Mouse (Mus musculus): Measurements from ENCODE around the gene Plrg1. TPM values are rescaled to one million over a fixed set of nuclear protein-coding genes. Genes with fewer than 3 reads are reported as not detected.

Gene Plrg1
- polyA plus RNA-seq, 1 experiment from 2014 or later: 60.3 TPM

DNA sequence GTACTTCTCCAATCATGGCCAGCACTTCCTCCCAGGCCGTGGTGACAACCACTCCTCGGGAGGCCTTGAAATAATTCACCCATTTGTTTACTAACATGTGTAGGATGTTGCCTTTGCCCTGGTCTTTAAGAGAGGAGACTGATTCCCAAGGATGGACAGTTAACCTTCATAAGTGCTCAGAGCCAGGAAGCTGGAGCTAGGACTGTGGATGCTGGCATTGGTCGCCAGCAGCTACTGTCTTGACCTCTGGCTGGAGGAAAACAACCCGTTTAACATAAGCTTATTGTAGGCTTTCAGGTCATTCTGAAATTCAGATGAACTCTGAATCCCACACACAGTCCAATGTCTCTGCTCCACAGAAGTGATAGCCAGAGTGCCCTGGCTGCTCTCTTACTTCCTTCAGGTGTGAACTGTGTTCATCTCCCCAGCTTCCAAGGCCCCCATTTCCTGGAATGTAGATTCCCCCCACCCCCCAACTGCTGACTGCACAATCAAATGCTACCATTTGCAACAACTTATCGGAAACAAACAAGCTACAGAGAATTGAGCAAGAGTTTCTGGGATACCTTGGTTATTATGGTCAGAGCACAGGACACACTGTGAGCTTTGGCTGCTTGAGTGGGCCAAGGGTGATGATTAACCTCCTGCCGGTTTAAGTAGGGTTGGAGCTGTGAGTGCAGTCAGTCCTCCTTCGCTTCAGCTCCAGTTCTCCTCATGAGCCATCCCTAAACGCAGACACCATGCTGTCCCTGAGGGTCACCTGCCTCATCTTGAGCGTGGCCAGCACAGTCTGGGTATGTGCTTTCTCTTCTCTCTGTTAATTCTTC lies 29.6 kb upstream of the Plrg1 start, which contains the start of gene Fga:
Fga (plus strand) TSS at position 602 of the 827 bp plus-strand sequence.
- peak within 1 kb of the TSS; percentile 45 for H3K4me3 ChIP-seq (replicated peaks)
- no peaks in the 10 kb centered on the region for H3K27me3 ChIP-seq
- no peaks in the 10 kb centered on the region for H3K36me3 ChIP-seq
- H3K4me2 ChIP-seq: peak within 1 kb of the TSS; percentile 23; the same call in 1 of the 2 replicates
- H3K9me3 ChIP-seq (replicated peaks): no peaks in the 10 kb centered on the region
- 0 out of 2 replicates have a peak within 1 kb of the TSS, but pooled peaks have one; percentile 34 for H3K27ac ChIP-seq
- no peaks in the 10 kb centered on the region; the same call in 1 of the 2 replicates for H3K4me1 ChIP-seq (replicated peaks)
- H3K9ac ChIP-seq: peak within 1 kb of the TSS; percentile 50
- peak; percentile 82 for ATAC-seq (ENCODE audit: low read depth)
- 56% methylated on average over 9 of the region's 9 CpGs for WGBS (ENCODE audit: insufficient replicate concordance)
- no peak for DNase-seq

DNA sequence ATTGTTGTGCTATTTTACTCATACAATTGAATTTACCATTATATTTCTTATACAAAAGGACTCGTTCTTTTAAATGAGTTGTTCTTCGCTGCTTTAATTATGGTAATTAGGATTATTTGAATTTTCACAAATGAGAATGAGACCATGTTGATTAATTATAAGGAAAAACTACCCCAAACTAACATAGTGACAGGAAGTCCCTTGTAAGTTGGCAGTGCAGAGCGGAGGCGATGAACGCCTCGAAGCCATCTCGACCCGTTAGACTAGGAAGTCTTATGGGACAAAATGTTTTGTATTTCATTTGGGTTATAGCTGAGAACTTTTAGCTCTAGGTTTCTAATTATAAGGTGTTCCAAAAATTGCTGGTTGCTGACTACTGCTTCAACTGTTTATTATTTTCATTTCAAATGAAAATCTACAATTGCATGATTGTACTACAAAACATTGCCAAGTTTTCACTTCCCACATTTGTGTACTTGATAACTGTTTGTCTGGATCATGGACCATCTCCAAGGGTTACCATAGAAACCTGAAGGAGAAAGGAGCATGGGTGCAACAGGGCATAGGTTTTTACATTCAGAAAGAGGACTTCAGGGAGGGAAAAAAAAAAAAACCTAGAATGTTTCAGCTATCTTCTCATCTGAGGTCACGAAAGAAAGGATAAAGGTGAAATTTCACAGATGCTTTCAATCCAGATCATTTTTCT lies 27.6 kb upstream of the Plrg1 start:
- 72% methylated on average over 9 of the region's 9 CpGs for WGBS (ENCODE audit: insufficient replicate concordance)
- no peak for DNase-seq
- H3K4me2 ChIP-seq: peak overlapping the region; percentile 50

GRCm38 (mm10) chr3:83030331-83030730 lies 25.0 kb upstream of the Plrg1 start:
- ATAC-seq (ENCODE audit: low read depth): no peak
- no peak overlapping the region for H3K27ac ChIP-seq
- H3K4me2 ChIP-seq: no peak overlapping the region
- no peaks in the 10 kb centered on the region for H3K27me3 ChIP-seq
- no peak overlapping the region for H3K4me3 ChIP-seq (replicated peaks)
- DNase-seq: no peak
- H3K4me1 ChIP-seq (replicated peaks): no peaks in the 10 kb centered on the region
- no peaks in the 10 kb centered on the region for H3K9me3 ChIP-seq (replicated peaks)
- H3K9ac ChIP-seq: no peak overlapping the region
- 0 out of 2 replicates have a peak, but pooled peaks cover 7% of the 10 kb centered on the region for H3K36me3 ChIP-seq
- WGBS (ENCODE audit: insufficient replicate concordance): 78% methylated on average over 4 of the region's 4 CpGs

More for the DNA sequence above, 27.6 kb upstream of the Plrg1 start:
- Histone ChIP-seq H3K27me3 (no peaks in the 10 kb centered on the region), H3K9me3 (replicated peaks) (no peaks in the 10 kb centered on the region), H3K36me3 (0 out of 2 replicates have a peak, but pooled peaks cover 3% of the 10 kb centered on the region), H3K4me3 (replicated peaks) (peak overlapping the region; percentile 45), H3K9ac (no peak overlapping the region), H3K4me1 (replicated peaks) (no peaks in the 10 kb centered on the region), H3K27ac (no peak overlapping the region)
- ATAC-seq (ENCODE audit: low read depth): no peak

DNA sequence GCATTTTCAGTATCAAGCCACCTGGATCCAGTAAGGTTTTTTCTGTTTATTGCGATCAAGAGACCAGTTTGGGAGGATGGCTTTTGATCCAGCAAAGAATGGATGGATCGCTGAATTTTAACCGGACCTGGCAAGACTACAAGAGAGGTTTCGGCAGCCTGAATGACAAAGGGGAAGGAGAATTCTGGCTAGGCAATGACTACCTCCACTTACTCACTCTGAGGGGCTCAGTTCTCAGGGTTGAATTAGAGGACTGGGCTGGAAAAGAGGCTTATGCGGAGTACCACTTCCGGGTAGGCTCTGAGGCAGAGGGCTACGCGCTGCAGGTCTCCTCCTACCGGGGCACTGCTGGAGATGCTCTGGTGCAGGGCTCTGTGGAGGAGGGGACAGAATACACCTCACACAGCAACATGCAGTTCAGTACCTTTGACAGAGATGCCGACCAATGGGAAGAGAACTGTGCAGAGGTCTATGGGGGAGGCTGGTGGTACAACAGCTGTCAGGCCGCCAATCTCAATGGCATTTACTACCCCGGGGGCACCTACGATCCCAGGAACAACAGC lies 22.5 kb upstream of the Plrg1 start:
- 0 out of 2 replicates have a peak, but pooled peaks cover 7% of the 10 kb centered on the region for H3K36me3 ChIP-seq
- peak overlapping the region; percentile 32; the same call in 1 of the 2 replicates for H3K27ac ChIP-seq
- no peaks in the 10 kb centered on the region for H3K9me3 ChIP-seq (replicated peaks)
- no peak overlapping the region for H3K4me2 ChIP-seq
- DNase-seq: no peak
- WGBS (ENCODE audit: insufficient replicate concordance): 50% methylated on average over 13 of the region's 13 CpGs
- peak; percentile 32; the same call in 1 of the 2 replicates for ATAC-seq (ENCODE audit: low read depth)
- H3K4me3 ChIP-seq (replicated peaks): no peak overlapping the region
- H3K27me3 ChIP-seq: no peaks in the 10 kb centered on the region
- H3K9ac ChIP-seq: no peak overlapping the region
- no peaks in the 10 kb centered on the region for H3K4me1 ChIP-seq (replicated peaks)

- Histone ChIP-seq H3K36me3 (0 out of 2 replicates have a peak, but pooled peaks cover 7% of the 10 kb centered on the region), H3K4me1 (replicated peaks) (no peaks in the 10 kb centered on the region), H3K4me2 (no peak overlapping the region), H3K9ac (no peak overlapping the region), H3K9me3 (replicated peaks) (no peaks in the 10 kb centered on the region), H3K27me3 (no peaks in the 10 kb centered on the region), H3K4me3 (replicated peaks) (no peak overlapping the region), H3K27ac (no peak overlapping the region)
- DNase-seq: no peak
- 74% methylated on average over 8 of the region's 8 CpGs for WGBS (ENCODE audit: insufficient replicate concordance)
- no peak for ATAC-seq (ENCODE audit: low read depth)
These were observed 21.5 kb upstream of the Plrg1 start for GRCm38 (mm10) chr3:83033801-83034200.

GRCm38 (mm10) chr3:83038865-83039264 lies 16.5 kb upstream of the Plrg1 start:
- WGBS (ENCODE audit: insufficient replicate concordance): 65% methylated on average over 2 of the region's 2 CpGs
- no peaks in the 10 kb centered on the region for H3K4me1 ChIP-seq (replicated peaks)
- no peak for DNase-seq

GRCm38 (mm10) chr3:83039666-83040065 lies 15.7 kb upstream of the Plrg1 start:
- DNase-seq: no peak
- Histone ChIP-seq H3K9me3 (replicated peaks) (no peaks in the 10 kb centered on the region), H3K36me3 (0 out of 2 replicates have a peak, but pooled peaks cover 3% of the 10 kb centered on the region), H3K4me3 (replicated peaks) (no peak overlapping the region), H3K4me2 (peak overlapping the region; percentile 24; the same call in 1 of the 2 replicates), H3K27ac (peak overlapping the region; percentile 65; the same call in 1 of the 2 replicates), H3K9ac (no peak overlapping the region), H3K4me1 (replicated peaks) (no peaks in the 10 kb centered on the region), H3K27me3 (no peaks in the 10 kb centered on the region)
- ATAC-seq (ENCODE audit: low read depth): peak; percentile 62
- WGBS (ENCODE audit: insufficient replicate concordance): 46% methylated on average over 4 of the region's 4 CpGs

More at GRCm38 (mm10) chr3:83038865-83039264, 16.5 kb upstream of the Plrg1 start:
- Histone ChIP-seq H3K9me3 (replicated peaks) (no peaks in the 10 kb centered on the region), H3K4me3 (replicated peaks) (no peak overlapping the region), H3K27me3 (no peaks in the 10 kb centered on the region), H3K9ac (no peak overlapping the region), H3K27ac (peak overlapping the region; percentile 47; the same call in 1 of the 2 replicates), H3K36me3 (no peaks in the 10 kb centered on the region), H3K4me2 (no peak overlapping the region)
- peak; percentile 65 for ATAC-seq (ENCODE audit: low read depth)

GRCm38 (mm10) chr3:83042451-83042850 lies 12.9 kb upstream of the Plrg1 start:
- no peak overlapping the region for H3K27ac ChIP-seq
- no peak overlapping the region for H3K4me2 ChIP-seq
- no peak for ATAC-seq (ENCODE audit: low read depth)
- H3K27me3 ChIP-seq: no peaks in the 10 kb centered on the region
- H3K9ac ChIP-seq: no peak overlapping the region
- WGBS (ENCODE audit: insufficient replicate concordance): 78% methylated on average over 5 of the region's 5 CpGs
- H3K4me1 ChIP-seq (replicated peaks): no peaks in the 10 kb centered on the region
- H3K4me3 ChIP-seq (replicated peaks): no peak overlapping the region
- DNase-seq: no peak
- no peaks in the 10 kb centered on the region for H3K9me3 ChIP-seq (replicated peaks)
- H3K36me3 ChIP-seq: 0 out of 2 replicates have a peak, but pooled peaks cover 5% of the 10 kb centered on the region

GRCm38 (mm10) chr3:83046649-83047048 lies 8.7 kb upstream of the Plrg1 start:
- 61% methylated on average over 11 of the region's 11 CpGs for WGBS (ENCODE audit: insufficient replicate concordance)
- no peak for DNase-seq
- no peak overlapping the region for H3K27ac ChIP-seq

GRCm38 (mm10) chr3:83049680-83050079 lies 5.6 kb upstream of the Plrg1 start, which contains the start of gene Fgb:
Fgb (minus strand) TSS chr3:83049863.
- Histone ChIP-seq H3K4me3 (replicated peaks) (peak within 1 kb of the TSS; percentile 46), H3K4me2 (no peak within 1 kb of the TSS), H3K9me3 (replicated peaks) (no peaks in the 10 kb centered on the region), H3K36me3 (0 out of 2 replicates have a peak, but pooled peaks cover 2% of the 10 kb centered on the region), H3K9ac (peak within 1 kb of the TSS; percentile 36; the same call in 1 of the 2 replicates), H3K4me1 (replicated peaks) (peaks cover 14% of the 10 kb centered on the region), H3K27me3 (no peaks in the 10 kb centered on the region), H3K27ac (peak within 1 kb of the TSS; percentile 43; the same call in 1 of the 2 replicates)
- WGBS (ENCODE audit: insufficient replicate concordance): 67% methylated on average over 8 of the region's 8 CpGs
- no peak for DNase-seq
- peak; percentile 52; the same call in 1 of the 2 replicates for ATAC-seq (ENCODE audit: low read depth)

More at GRCm38 (mm10) chr3:83046649-83047048, 8.7 kb upstream of the Plrg1 start:
- no peak for ATAC-seq (ENCODE audit: low read depth)
- H3K9me3 ChIP-seq (replicated peaks): no peaks in the 10 kb centered on the region
- H3K9ac ChIP-seq: no peak overlapping the region
- no peaks in the 10 kb centered on the region for H3K4me1 ChIP-seq (replicated peaks)
- 0 out of 2 replicates have a peak overlapping the region, but pooled peaks have one; percentile 21 for H3K4me2 ChIP-seq
- no peak overlapping the region for H3K4me3 ChIP-seq (replicated peaks)
- H3K36me3 ChIP-seq: 0 out of 2 replicates have a peak, but pooled peaks cover 5% of the 10 kb centered on the region
- no peaks in the 10 kb centered on the region for H3K27me3 ChIP-seq
